Mouse (Mus musculus): ENCODE data around the gene Mfsd4b2. TPM values are rescaled to one million over a fixed set of nuclear protein-coding genes. Genes with fewer than 3 reads are reported as not detected.

Gene Mfsd4b2
- polyA plus RNA-seq, 1 experiment from 2014 or later = not detected

DNA sequence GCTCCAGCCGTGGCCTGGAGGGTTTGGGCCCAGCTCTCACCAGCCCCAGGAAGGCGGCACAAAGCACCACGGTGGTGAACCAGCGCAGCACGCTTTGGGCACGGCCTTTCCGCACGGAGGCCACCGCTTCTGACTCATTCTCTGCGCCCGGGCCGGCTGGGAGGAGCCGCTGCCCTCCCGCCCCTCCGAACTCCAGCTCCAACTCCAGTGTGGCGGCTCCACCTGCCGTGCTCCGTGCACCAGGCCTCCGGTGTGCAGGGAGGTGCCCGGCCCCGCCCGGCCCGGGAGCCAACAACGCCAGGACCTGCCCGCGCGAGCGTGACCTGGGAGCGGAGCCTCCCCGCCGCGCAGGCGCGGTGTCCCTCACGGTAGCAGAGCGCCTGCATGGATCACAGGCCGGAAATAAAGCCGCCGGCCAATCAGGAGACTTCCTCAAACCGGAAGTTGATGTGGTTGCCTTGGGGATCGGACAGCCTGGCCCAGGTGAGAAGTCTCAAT lies 27.8 kb downstream of the Mfsd4b2 start, which contains the start of gene Mfsd4b4:
Gene Mfsd4b4, minus strand, starts transcription at position 365 of the 498 bp plus-strand sequence.
- under 1% methylated on average over 41 of the region's 41 CpGs for WGBS
- peak within 1 kb of the TSS; percentile 82 for H3K9ac ChIP-seq (ENCODE audit: low read depth, low read length)
- no peaks in the 10 kb centered on the region for H3K4me1 ChIP-seq (replicated peaks; ENCODE audit: control insufficient read depth, insufficient read depth, low read length)
- ATAC-seq (ENCODE audit: low FRiP score) (peak; percentile 98), DNase-seq (ENCODE audit: low spot score) (peak; percentile 92)
- H3K4me3 ChIP-seq (ENCODE audit: low read depth, low read length) = peak within 1 kb of the TSS; percentile 64
- no peaks in the 10 kb centered on the region for H3K36me3 ChIP-seq (ENCODE audit: control insufficient read depth, insufficient read depth, low read length)
- H3K27me3 ChIP-seq (ENCODE audit: control insufficient read depth, insufficient read depth, low read length) = no peaks in the 10 kb centered on the region
- H3K9me3 ChIP-seq (ENCODE audit: control insufficient read depth, low read length) = no peaks in the 10 kb centered on the region
- peak within 1 kb of the TSS; percentile 76 for H3K27ac ChIP-seq (ENCODE audit: low read depth, low read length)
- H3K4me2 ChIP-seq (replicated peaks; ENCODE audit: low read depth, low read length) = peak within 1 kb of the TSS; percentile 91

- H3K4me2 ChIP-seq (replicated peaks; ENCODE audit: low read depth, low read length) = no peak overlapping the region
- H3K4me1 ChIP-seq (replicated peaks; ENCODE audit: control insufficient read depth, insufficient read depth, low read length) = no peaks in the 10 kb centered on the region
- H3K27ac ChIP-seq (ENCODE audit: low read depth, low read length) = no peak overlapping the region
- WGBS = 87% methylated on average over 5 of the region's 5 CpGs
- no peaks in the 10 kb centered on the region for H3K9me3 ChIP-seq (ENCODE audit: control insufficient read depth, low read length)
- no peak overlapping the region for H3K9ac ChIP-seq (ENCODE audit: low read depth, low read length)
- H3K27me3 ChIP-seq (ENCODE audit: control insufficient read depth, insufficient read depth, low read length) = no peaks in the 10 kb centered on the region
- DNase-seq (ENCODE audit: low spot score) (no peak), ATAC-seq (ENCODE audit: low FRiP score) (no peak)
- no peak overlapping the region for H3K4me3 ChIP-seq (ENCODE audit: low read depth, low read length)
- H3K36me3 ChIP-seq (ENCODE audit: control insufficient read depth, insufficient read depth, low read length) = no peaks in the 10 kb centered on the region
Observed at GRCm38 (mm10) chr10:39896503-39896902, 30.2 kb downstream of the Mfsd4b2 start.

- Histone ChIP-seq H3K4me2 (replicated peaks; ENCODE audit: low read depth, low read length) (no peak overlapping the region), H3K9me3 (ENCODE audit: control insufficient read depth, low read length) (no peaks in the 10 kb centered on the region), H3K36me3 (ENCODE audit: control insufficient read depth, insufficient read depth, low read length) (no peaks in the 10 kb centered on the region), H3K4me3 (ENCODE audit: low read depth, low read length) (no peak overlapping the region), H3K27ac (ENCODE audit: low read depth, low read length) (no peak overlapping the region), H3K4me1 (replicated peaks; ENCODE audit: control insufficient read depth, insufficient read depth, low read length) (no peaks in the 10 kb centered on the region), H3K9ac (ENCODE audit: low read depth, low read length) (no peak overlapping the region), H3K27me3 (ENCODE audit: control insufficient read depth, insufficient read depth, low read length) (no peaks in the 10 kb centered on the region)
- no peak for ATAC-seq (ENCODE audit: low FRiP score)
- DNase-seq (ENCODE audit: low spot score) = no peak
- WGBS = 74% methylated on average over 11 of the region's 11 CpGs
Observed at GRCm38 (mm10) chr10:39893702-39894697, 32.7 kb downstream of the Mfsd4b2 start.

- Histone ChIP-seq H3K4me3 (ENCODE audit: low read depth, low read length) (no peak overlapping the region), H3K9me3 (ENCODE audit: control insufficient read depth, low read length) (no peaks in the 10 kb centered on the region), H3K4me1 (replicated peaks; ENCODE audit: control insufficient read depth, insufficient read depth, low read length) (no peaks in the 10 kb centered on the region), H3K9ac (ENCODE audit: low read depth, low read length) (no peak overlapping the region), H3K27me3 (ENCODE audit: control insufficient read depth, insufficient read depth, low read length) (no peaks in the 10 kb centered on the region), H3K36me3 (ENCODE audit: control insufficient read depth, insufficient read depth, low read length) (no peaks in the 10 kb centered on the region), H3K4me2 (replicated peaks; ENCODE audit: low read depth, low read length) (no peak overlapping the region), H3K27ac (ENCODE audit: low read depth, low read length) (no peak overlapping the region)
- DNase-seq (ENCODE audit: low spot score) (no peak), ATAC-seq (ENCODE audit: low FRiP score) (no peak)
- WGBS = 79% methylated on average over 3 of the region's 3 CpGs
Observed at GRCm38 (mm10) chr10:39888621-39889020, 38.1 kb downstream of the Mfsd4b2 start.

Other genes starting within 250 kb of the Mfsd4b2 start
- gene Rev3l, start 194.8 kb downstream of the Mfsd4b2 start, polyA plus RNA-seq (2014; fragmentation: Nextera tagmentation; extraction: Ambion mirVana) = 17.2 and 23.7 TPM in 2 replicates
- gene Mfsd4b4, start 27.7 kb downstream of the Mfsd4b2 start, polyA plus RNA-seq (2014; fragmentation: Nextera tagmentation; extraction: Ambion mirVana) = 3.8 and 4.1 TPM in 2 replicates
- 0.11 TPM in 1 of 2 replicates, not detected in the other for gene Mfsd4b3, start 33.2 kb upstream of the Mfsd4b2 start, polyA plus RNA-seq (2014; fragmentation: Nextera tagmentation; extraction: Ambion mirVana)
- 0.09 TPM in 1 of 2 replicates, not detected in the other for gene Mfsd4b5, start 59.7 kb upstream of the Mfsd4b2 start, polyA plus RNA-seq (2014; fragmentation: Nextera tagmentation; extraction: Ambion mirVana)
- 0.26 and 0.35 TPM in 2 replicates for gene Mfsd4b1, start 98.3 kb upstream of the Mfsd4b2 start, polyA plus RNA-seq (2014; fragmentation: Nextera tagmentation; extraction: Ambion mirVana)
- 8.6 and 8.9 TPM in 2 replicates for gene Slc16a10, start 215.3 kb upstream of the Mfsd4b2 start, polyA plus RNA-seq (2014; fragmentation: Nextera tagmentation; extraction: Ambion mirVana)

All from hindbrain, embryonic 11.5 days (tissue).